Mouse (Mus musculus) bone marrow macrophage, adult 2 months (primary cell): ENCODE results near the gene Idh3b.

Experiments
- CTCF ChIP-seq: IDR thresholded peaks from 2 replicates; pipeline ENCODE4 v1.5.1; 2012; ENCODE audit warnings: low read depth, mild to moderate bottlenecking, low read length, moderate library complexity
- POLR2A ChIP-seq: IDR thresholded peaks from 2 replicates; pipeline ENCODE4 v1.6.1; 2012; ENCODE audit warnings: mild to moderate bottlenecking, low read depth, low read length, borderline replicate concordance

DNA sequence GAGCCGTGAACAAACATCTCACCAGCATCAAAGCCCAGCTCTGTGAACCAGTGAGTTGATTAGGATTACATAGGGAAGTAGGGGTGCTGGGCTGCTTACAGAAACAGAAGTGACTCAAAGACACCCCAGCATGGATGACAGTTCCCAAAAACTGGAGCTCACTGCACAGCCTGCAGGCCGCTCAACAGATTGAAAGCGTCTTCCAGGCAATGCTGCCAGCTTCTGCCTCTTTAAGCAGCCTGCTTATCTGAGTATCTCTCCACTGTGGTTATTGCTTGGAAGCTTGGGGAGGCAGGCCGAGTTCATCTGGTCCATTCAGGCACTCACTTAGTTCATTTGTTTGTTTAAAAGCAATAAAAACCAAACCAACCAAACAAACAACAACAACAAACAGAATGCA lies 27.6 kb downstream of the Idh3b start:
- TF ChIP-seq CTCF = no peak
- no peak for TF ChIP-seq POLR2A
